Mouse (Mus musculus) skeletal muscle tissue, postnatal 0 days (tissue): ENCODE results near the gene Ptpn22. TPM values are rescaled to one million over a fixed set of nuclear protein-coding genes. Genes with fewer than 3 reads are reported as not detected.

Experiments used
- polyA plus RNA-seq: library from polyadenylated mRNA; unstranded; fragments of >200 nt; fragmentation: Nextera tagmentation; extraction: Ambion mirVana; gene quantifications from 2 replicates; pipeline ENCODE4 v1.2.1, GENCODE M21; 2015

Ptpn22 gene
- polyA plus RNA-seq, result 0.32 and 0.62 TPM in 2 replicates

GRCm38 (mm10) chr3:103858881-103859801 is at the start of gene Ptpn22:
Ptpn22 (plus strand) TSS chr3:103859795.

GRCm38 (mm10) chr3:103832426-103832825 is 27.2 kb upstream of the Ptpn22 start, which contains the start of gene Bcl2l15:
Bcl2l15 (plus strand) TSS chr3:103832601.

DNA sequence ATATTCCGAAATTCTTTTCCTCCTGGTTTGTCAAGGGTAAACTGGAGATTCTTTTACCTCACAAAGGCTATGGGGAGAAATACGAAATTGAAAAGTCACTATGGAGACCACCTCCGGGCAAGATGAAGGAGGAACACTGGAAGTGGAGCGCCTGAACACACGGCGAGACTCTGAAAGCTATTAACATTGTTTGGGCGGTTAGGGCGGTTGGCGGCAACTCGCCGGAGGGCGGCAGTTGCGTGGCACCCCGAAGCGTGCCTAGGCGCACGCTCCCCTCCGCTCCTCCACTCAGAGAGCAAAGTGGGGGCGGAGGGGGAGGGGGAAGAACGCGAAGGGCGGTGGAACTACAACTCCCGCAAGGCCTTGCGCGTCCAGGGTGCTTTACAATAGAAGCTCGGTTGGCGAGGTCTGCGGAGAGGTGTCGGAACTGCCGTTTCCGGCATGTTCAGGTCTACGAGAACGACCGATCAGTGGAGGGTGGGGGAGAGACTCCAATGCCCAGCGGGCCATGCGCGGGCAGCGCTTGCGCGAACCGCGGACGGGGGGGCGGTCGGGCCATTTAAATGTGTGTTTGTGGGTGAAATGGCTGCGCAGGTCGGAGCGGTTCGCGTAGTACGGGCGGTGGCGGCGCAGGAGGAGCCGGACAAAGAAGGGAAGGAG is 54.5 kb downstream of the Ptpn22 start, which contains the start of gene Rsbn1:
TSS of gene Rsbn1 (plus strand) at position 111 of the 660 bp plus-strand sequence.

Other genes with a start within 250 kb of the Ptpn22 start
- 0.36 and 0.50 TPM in 2 replicates for gene Atg4a-ps, start 213.7 kb upstream of the Ptpn22 start, polyA plus RNA-seq
- gene Olfml3, start 121.8 kb upstream of the Ptpn22 start, polyA plus RNA-seq, result 21.7 and 23.5 TPM in 2 replicates
- not detected in 2 replicates for gene Gm10964, start 120.4 kb upstream of the Ptpn22 start, polyA plus RNA-seq
- 5.0 and 5.8 TPM in 2 replicates for gene Hipk1, start 68.2 kb upstream of the Ptpn22 start, polyA plus RNA-seq
- gene Dclre1b, start 50.4 kb upstream of the Ptpn22 start, polyA plus RNA-seq, result 8.2 and 11.0 TPM in 2 replicates
- 19.5 and 20.2 TPM in 2 replicates for gene Ap4b1, start 50.3 kb upstream of the Ptpn22 start, polyA plus RNA-seq
- gene Gm43064, start 50.2 kb upstream of the Ptpn22 start, polyA plus RNA-seq, result 0.17 TPM in 1 of 2 replicates, not detected in the other
- gene Bcl2l15, start 27.2 kb upstream of the Ptpn22 start, polyA plus RNA-seq, result 0.14 and 0.17 TPM in 2 replicates
- gene Rsbn1, start 54.3 kb downstream of the Ptpn22 start, polyA plus RNA-seq, result 5.4 and 5.7 TPM in 2 replicates
- 7.5 and 8.5 TPM in 2 replicates for gene Phtf1, start 108.3 kb downstream of the Ptpn22 start, polyA plus RNA-seq